Mouse (Mus musculus) forebrain, embryonic 13.5 days (tissue): ENCODE measurements around the gene Atxn1. TPM values are rescaled to one million over a fixed set of nuclear protein-coding genes. Genes with fewer than 3 reads are reported as not detected.

Source experiments
- ATAC-seq: fragments of 200-750 bp; cut with Nextera tagmentation; 2 replicates; pipeline ENCODE4 v1.8.0; 2017
- H3K27ac ChIP-seq: fragments of 300-500 bp; sonication (generic); 2 replicates; pipeline ENCODE4 v1.5.1; 2015; ENCODE audit warnings: inconsistent platforms, mild to moderate bottlenecking, moderate library complexity
- H3K27me3 ChIP-seq: fragments of 300-500 bp; sonication (generic); 2 replicates; pipeline ENCODE4 v1.6.1; 2015; ENCODE audit warnings: mild to moderate bottlenecking, inconsistent platforms
- H3K36me3 ChIP-seq: fragments of 300-500 bp; sonication (generic); 2 replicates; pipeline ENCODE4 v1.6.1; 2015; ENCODE audit warnings: mild to moderate bottlenecking, inconsistent platforms; ENCODE audit not compliant: poor library complexity, severe bottlenecking
- H3K4me1 ChIP-seq: fragments of 300-500 bp; sonication (generic); 2 replicates; pipeline ENCODE4 v1.6.1; 2015; ENCODE audit warnings: inconsistent platforms
- H3K4me2 ChIP-seq: fragments of 300-500 bp; sonication (generic); 2 replicates; pipeline ENCODE4 v1.6.1; 2015; ENCODE audit warnings: inconsistent platforms, mild to moderate bottlenecking, moderate library complexity
- H3K4me3 ChIP-seq: fragments of 300-500 bp; sonication (generic); 2 replicates; pipeline ENCODE4 v1.5.1; 2015; ENCODE audit warnings: mild to moderate bottlenecking, inconsistent platforms
- H3K9ac ChIP-seq: fragments of 300-500 bp; sonication (generic); 2 replicates; pipeline ENCODE4 v1.6.1; 2015; ENCODE audit warnings: mild to moderate bottlenecking, inconsistent platforms
- H3K9me3 ChIP-seq: fragments of 300-500 bp; sonication (generic); replicated peaks from 2 replicates; pipeline ENCODE4 v1.6.1; 2016; ENCODE audit warnings: inconsistent platforms
- WGBS: fragments of 180-500 bp; shearing (Covaris S2); methylation state at CpG from one replicate; pipeline ENCODE4 v1.1.7; 2015; 5-methylcytosine and 5-hydroxymethylcytosine counted together
- polyA plus RNA-seq: library from polyadenylated mRNA; unstranded; fragments of >200 nt; fragmentation: Nextera tagmentation; extraction: Ambion mirVana; gene quantifications from 2 replicates; pipeline ENCODE4 v1.2.1, GENCODE M21; 2015

Atxn1 gene
- polyA plus RNA-seq, 1 experiment from 2014 or later: 7.7 TPM

DNA sequence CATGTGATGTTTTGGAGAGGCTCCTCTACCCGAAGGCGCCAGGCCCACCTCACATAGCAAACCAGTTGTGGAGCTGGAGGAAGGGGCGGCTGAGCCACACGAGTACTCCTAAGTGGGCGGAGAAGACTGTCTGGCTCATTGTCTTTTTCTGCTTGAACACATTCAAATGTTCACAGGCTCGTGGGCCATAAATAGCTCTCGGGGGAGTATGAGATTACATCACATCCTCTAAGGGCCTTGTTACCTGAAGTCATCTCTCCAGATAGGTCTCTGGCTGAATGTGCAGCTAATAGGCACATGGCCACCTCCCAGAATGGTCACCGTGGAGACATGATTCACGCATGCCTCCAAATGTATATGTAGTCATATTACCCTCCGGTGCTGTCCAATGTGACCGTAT, 350.0 kb downstream of the Atxn1 start:
- 46% methylated on average over 11 of the region's 11 CpGs for WGBS
- no peak for ATAC-seq
- no peak overlapping the region for H3K4me2 ChIP-seq

GRCm38 (mm10) chr13:45613346-45613745, 351.5 kb downstream of the Atxn1 start:
- H3K27me3 ChIP-seq: no peaks in the 10 kb centered on the region
- H3K4me3 ChIP-seq: no peak overlapping the region
- H3K9ac ChIP-seq: no peak overlapping the region
- no peak; the same call in 1 of the 2 replicates for ATAC-seq
- H3K4me2 ChIP-seq: no peak overlapping the region
- no peaks in the 10 kb centered on the region for H3K9me3 ChIP-seq
- H3K36me3 ChIP-seq: no peaks in the 10 kb centered on the region
- H3K4me1 ChIP-seq: peaks cover 13% of the 10 kb centered on the region
- no peak overlapping the region for H3K27ac ChIP-seq
- 40% methylated on average over 5 of the region's 5 CpGs for WGBS

More for the DNA sequence above, 350.0 kb downstream of the Atxn1 start:
- no peak overlapping the region for H3K4me3 ChIP-seq
- no peaks in the 10 kb centered on the region for H3K9me3 ChIP-seq
- H3K9ac ChIP-seq: no peak overlapping the region
- H3K27ac ChIP-seq: no peak overlapping the region
- no peaks in the 10 kb centered on the region for H3K36me3 ChIP-seq
- H3K27me3 ChIP-seq: no peaks in the 10 kb centered on the region
- H3K4me1 ChIP-seq: peaks cover 8% of the 10 kb centered on the region; the same call in 1 of the 2 replicates

DNA sequence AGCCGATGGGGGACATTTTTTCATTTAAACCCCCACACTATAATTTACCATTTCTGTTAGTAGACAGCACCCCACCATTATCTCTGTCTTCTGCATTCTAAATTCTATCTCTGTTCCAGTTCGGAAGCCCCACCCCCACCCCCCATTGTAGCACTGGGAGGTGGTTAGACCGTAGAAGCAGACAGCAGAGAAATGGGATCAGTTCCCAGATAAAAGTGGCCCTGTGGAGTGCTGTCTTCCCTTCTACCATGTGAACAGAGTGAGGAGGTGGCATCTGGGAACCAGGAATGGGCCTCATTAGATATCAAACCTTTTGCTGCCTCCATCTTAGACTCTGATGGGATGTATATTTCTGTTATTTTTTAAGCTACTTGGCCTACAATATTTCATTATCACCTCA, 353.3 kb downstream of the Atxn1 start:
- H3K9me3 ChIP-seq: no peaks in the 10 kb centered on the region
- H3K4me2 ChIP-seq: no peak overlapping the region
- H3K27ac ChIP-seq: no peak overlapping the region
- H3K4me3 ChIP-seq: no peak overlapping the region
- ATAC-seq: no peak
- H3K27me3 ChIP-seq: no peaks in the 10 kb centered on the region
- no peaks in the 10 kb centered on the region for H3K36me3 ChIP-seq
- WGBS: 76% methylated on average over 3 of the region's 3 CpGs
- peaks cover 13% of the 10 kb centered on the region for H3K4me1 ChIP-seq
- H3K9ac ChIP-seq: no peak overlapping the region

GRCm38 (mm10) chr13:45609461-45609860, 355.3 kb downstream of the Atxn1 start:
- Histone ChIP-seq H3K36me3 (no peaks in the 10 kb centered on the region), H3K27ac (no peak overlapping the region), H3K9ac (no peak overlapping the region), H3K4me3 (no peak overlapping the region), H3K4me2 (no peak overlapping the region), H3K4me1 (peaks cover 8% of the 10 kb centered on the region), H3K27me3 (no peaks in the 10 kb centered on the region), H3K9me3 (no peaks in the 10 kb centered on the region)
- 27% methylated on average over 4 of the region's 4 CpGs for WGBS
- ATAC-seq: no peak

DNA sequence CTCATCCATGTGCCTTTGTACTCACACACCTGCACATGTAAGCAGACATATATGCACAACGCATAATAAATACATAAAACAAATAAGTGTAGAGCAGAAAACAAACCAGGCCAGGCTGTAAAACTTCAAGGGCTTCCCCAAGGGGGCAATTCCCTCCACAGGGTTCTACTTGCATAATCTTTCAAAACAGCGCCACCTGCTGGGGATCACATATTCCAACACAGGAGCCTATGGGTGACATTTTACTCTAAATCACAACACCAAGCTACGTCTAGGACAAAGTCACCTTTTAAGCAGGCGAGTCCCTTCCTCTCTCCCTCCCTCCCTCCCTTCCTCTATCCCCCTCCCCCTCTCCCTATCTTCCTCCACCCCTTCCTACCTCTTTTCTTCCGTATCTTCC, 356.2 kb downstream of the Atxn1 start:
- H3K4me1 ChIP-seq: peaks cover 7% of the 10 kb centered on the region; the same call in 1 of the 2 replicates
- no peak overlapping the region for H3K4me3 ChIP-seq
- no peak overlapping the region for H3K27ac ChIP-seq
- H3K9ac ChIP-seq: no peak overlapping the region
- WGBS: 94% methylated on average over 5 of the region's 5 CpGs
- H3K27me3 ChIP-seq: no peaks in the 10 kb centered on the region
- H3K4me2 ChIP-seq: no peak overlapping the region
- no peaks in the 10 kb centered on the region for H3K9me3 ChIP-seq
- ATAC-seq: no peak
- H3K36me3 ChIP-seq: no peaks in the 10 kb centered on the region

DNA sequence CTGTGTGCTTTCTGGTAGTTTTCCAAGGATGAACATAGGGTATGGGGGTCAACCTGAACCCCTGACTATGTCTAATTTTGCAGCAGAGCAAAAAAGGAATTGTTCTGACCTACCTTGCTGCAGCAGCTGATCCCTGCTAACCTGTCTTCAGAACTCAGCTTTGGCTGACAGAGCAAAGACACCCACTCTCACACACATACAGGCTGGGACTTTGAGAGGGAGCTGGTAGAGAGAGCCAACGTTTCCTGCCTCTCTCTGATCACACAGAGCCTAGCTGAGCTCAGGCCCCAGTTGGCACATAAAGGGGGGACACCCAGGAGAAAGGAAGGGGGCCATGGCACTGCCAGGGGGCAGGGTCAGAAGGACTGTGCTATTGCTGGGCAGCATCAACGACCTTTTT, 356.9 kb downstream of the Atxn1 start:
- no peaks in the 10 kb centered on the region for H3K9me3 ChIP-seq
- no peaks in the 10 kb centered on the region for H3K36me3 ChIP-seq
- WGBS: 73% methylated on average over 2 of the region's 2 CpGs
- no peak overlapping the region for H3K27ac ChIP-seq
- H3K27me3 ChIP-seq: no peaks in the 10 kb centered on the region
- no peak overlapping the region for H3K9ac ChIP-seq
- H3K4me2 ChIP-seq: no peak overlapping the region
- H3K4me1 ChIP-seq: peaks cover 7% of the 10 kb centered on the region; the same call in 1 of the 2 replicates
- no peak overlapping the region for H3K4me3 ChIP-seq
- ATAC-seq: no peak

GRCm38 (mm10) chr13:45603636-45604035, 361.2 kb downstream of the Atxn1 start:
- H3K27ac ChIP-seq: no peak overlapping the region
- H3K4me3 ChIP-seq: no peak overlapping the region
- 90% methylated on average over 6 of the region's 6 CpGs for WGBS
- no peak for ATAC-seq
- H3K9ac ChIP-seq: no peak overlapping the region
- no peaks in the 10 kb centered on the region for H3K36me3 ChIP-seq
- no peaks in the 10 kb centered on the region for H3K27me3 ChIP-seq
- H3K4me2 ChIP-seq: no peak overlapping the region
- peaks cover 18% of the 10 kb centered on the region for H3K4me1 ChIP-seq
- no peaks in the 10 kb centered on the region for H3K9me3 ChIP-seq

DNA sequence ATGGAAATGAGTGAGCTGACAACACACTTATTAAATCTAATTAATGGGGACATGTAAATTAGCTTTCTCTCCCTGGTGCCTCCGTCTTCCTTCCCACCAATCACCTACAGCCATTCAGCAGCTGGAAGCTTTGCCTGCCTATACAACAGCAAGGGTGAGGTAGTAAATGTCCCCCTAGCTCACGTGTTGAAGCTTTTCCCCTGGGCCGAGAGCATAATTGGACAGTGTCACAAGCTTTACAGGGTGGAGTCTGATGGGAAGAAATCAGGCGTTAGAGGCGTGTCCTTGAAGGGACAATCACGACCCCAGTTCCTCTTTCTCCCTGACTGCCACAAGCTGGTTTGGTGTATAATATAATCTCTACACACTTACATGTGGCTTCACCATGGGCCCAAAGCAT, 364.4 kb downstream of the Atxn1 start:
- H3K36me3 ChIP-seq: no peaks in the 10 kb centered on the region
- H3K9ac ChIP-seq: no peak overlapping the region
- WGBS: 26% methylated on average over 6 of the region's 6 CpGs
- peak overlapping the region; percentile 9 for H3K4me2 ChIP-seq
- peak overlapping the region; percentile 42 for H3K27ac ChIP-seq
- H3K4me3 ChIP-seq: no peak overlapping the region
- H3K4me1 ChIP-seq: peaks cover 18% of the 10 kb centered on the region
- 0 out of 2 replicates have a peak, but pooled peaks have one; percentile 13 for ATAC-seq
- no peaks in the 10 kb centered on the region for H3K27me3 ChIP-seq
- H3K9me3 ChIP-seq: no peaks in the 10 kb centered on the region

DNA sequence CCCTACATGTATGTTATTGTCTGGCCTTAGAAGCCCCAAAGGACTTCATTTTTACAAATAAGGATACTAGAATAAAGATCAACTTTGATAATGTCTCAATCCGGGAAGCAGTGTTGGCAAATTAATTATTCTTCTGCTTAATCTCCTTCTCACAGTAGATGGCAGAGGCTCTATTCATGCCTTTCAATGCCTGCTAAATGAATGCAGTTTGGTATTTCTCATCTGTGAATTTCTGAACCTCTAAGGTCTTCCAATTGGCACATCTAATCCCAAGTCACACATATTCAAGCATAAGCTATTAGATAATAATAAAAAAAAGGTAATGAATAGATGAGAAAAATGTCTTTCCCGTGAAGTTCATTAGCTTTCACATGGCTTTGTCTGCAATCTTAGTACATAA, 365.0 kb downstream of the Atxn1 start:
- Histone ChIP-seq H3K4me1 (peaks cover 18% of the 10 kb centered on the region), H3K36me3 (no peaks in the 10 kb centered on the region), H3K27ac (0 out of 2 replicates have a peak overlapping the region, but pooled peaks have one; percentile 42), H3K9ac (no peak overlapping the region), H3K27me3 (no peaks in the 10 kb centered on the region), H3K9me3 (no peaks in the 10 kb centered on the region), H3K4me3 (no peak overlapping the region), H3K4me2 (no peak overlapping the region)
- ATAC-seq: no peak
- WGBS: 31% methylated on average over 2 of the region's 2 CpGs

GRCm38 (mm10) chr13:45595416-45595815, 369.4 kb downstream of the Atxn1 start:
- Histone ChIP-seq H3K9me3 (no peaks in the 10 kb centered on the region), H3K4me1 (peaks cover 9% of the 10 kb centered on the region), H3K4me2 (no peak overlapping the region), H3K4me3 (no peak overlapping the region), H3K27me3 (no peaks in the 10 kb centered on the region), H3K9ac (no peak overlapping the region), H3K27ac (no peak overlapping the region), H3K36me3 (no peaks in the 10 kb centered on the region)
- ATAC-seq: no peak
- WGBS: 76% methylated on average over 7 of the region's 7 CpGs

GRCm38 (mm10) chr13:45593914-45594313, 370.9 kb downstream of the Atxn1 start:
- no peak overlapping the region for H3K4me3 ChIP-seq
- 61% methylated on average over 1 of the region's 1 CpGs for WGBS
- H3K36me3 ChIP-seq: no peaks in the 10 kb centered on the region
- no peaks in the 10 kb centered on the region; the same call in 1 of the 2 replicates for H3K4me1 ChIP-seq
- no peaks in the 10 kb centered on the region for H3K9me3 ChIP-seq
- no peak for ATAC-seq
- no peak overlapping the region for H3K9ac ChIP-seq
- H3K4me2 ChIP-seq: no peak overlapping the region
- H3K27me3 ChIP-seq: no peaks in the 10 kb centered on the region
- H3K27ac ChIP-seq: no peak overlapping the region

DNA sequence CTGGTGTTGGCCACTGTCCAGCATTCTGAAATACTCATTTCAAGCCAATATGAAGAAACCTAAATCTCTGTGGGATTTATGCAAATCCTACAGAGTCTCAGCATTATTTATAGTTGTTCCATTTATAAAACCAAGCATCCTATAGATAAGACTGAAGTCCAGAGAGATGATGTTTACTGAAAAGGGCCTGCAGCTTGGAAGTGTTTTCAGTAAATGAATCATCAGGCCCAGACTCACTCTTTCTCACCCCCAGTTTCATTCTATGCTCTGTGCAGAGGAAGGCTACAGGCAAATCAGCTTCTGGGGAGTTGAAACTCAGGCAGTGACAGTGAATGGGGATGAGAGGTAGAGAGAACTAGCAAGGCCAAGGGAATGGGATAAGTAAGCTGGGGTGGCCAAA, 373.9 kb downstream of the Atxn1 start:
- Histone ChIP-seq H3K9ac (no peak overlapping the region), H3K4me2 (no peak overlapping the region), H3K9me3 (no peaks in the 10 kb centered on the region), H3K36me3 (no peaks in the 10 kb centered on the region), H3K27ac (no peak overlapping the region), H3K4me1 (no peaks in the 10 kb centered on the region; the same call in 1 of the 2 replicates), H3K27me3 (no peaks in the 10 kb centered on the region), H3K4me3 (no peak overlapping the region)
- no peak for ATAC-seq

- 84% methylated on average over 5 of the region's 5 CpGs for WGBS
- no peaks in the 10 kb centered on the region for H3K27me3 ChIP-seq
- no peak overlapping the region for H3K9ac ChIP-seq
- H3K36me3 ChIP-seq: no peaks in the 10 kb centered on the region
- no peak for ATAC-seq
- no peak overlapping the region for H3K4me3 ChIP-seq
- H3K4me1 ChIP-seq: no peaks in the 10 kb centered on the region
- H3K9me3 ChIP-seq: no peaks in the 10 kb centered on the region
- H3K27ac ChIP-seq: no peak overlapping the region
- no peak overlapping the region for H3K4me2 ChIP-seq
Observed at GRCm38 (mm10) chr13:45583061-45583460, 381.7 kb downstream of the Atxn1 start.
